Mouse (Mus musculus) adrenal gland (tissue): ENCODE data around the gene Bcl9.

ENCODE experiments used
- intact Hi-C: fragments of 180-260 bp; cut with DNase I; formaldehyde crosslinking; loops from one replicate; pipeline ENCODE4 v1.15.1; 2025
- long read RNA-seq, 2 experiments: library from polyadenylated mRNA; unstranded; transcript quantifications; one replicate each; pipeline ENCODE4 v2.0.0; 2020; ENCODE audit warnings: borderline replicate concordance in 1 of 2; ENCODE audit not compliant: insufficient replicate concordance in 1 of 2

Bcl9 gene
- long read RNA-seq, experiment 1, partial matches to known transcripts, result 4 of 5 reads
- long read RNA-seq, experiment 1, other reads (novel, unspliced or antisense), result 1 of 5 reads
- long read RNA-seq, experiment 2, partial matches to known transcripts, result 1 of 3 reads
- long read RNA-seq, experiment 2, other reads (novel, unspliced or antisense), result 2 of 3 reads

DNA sequence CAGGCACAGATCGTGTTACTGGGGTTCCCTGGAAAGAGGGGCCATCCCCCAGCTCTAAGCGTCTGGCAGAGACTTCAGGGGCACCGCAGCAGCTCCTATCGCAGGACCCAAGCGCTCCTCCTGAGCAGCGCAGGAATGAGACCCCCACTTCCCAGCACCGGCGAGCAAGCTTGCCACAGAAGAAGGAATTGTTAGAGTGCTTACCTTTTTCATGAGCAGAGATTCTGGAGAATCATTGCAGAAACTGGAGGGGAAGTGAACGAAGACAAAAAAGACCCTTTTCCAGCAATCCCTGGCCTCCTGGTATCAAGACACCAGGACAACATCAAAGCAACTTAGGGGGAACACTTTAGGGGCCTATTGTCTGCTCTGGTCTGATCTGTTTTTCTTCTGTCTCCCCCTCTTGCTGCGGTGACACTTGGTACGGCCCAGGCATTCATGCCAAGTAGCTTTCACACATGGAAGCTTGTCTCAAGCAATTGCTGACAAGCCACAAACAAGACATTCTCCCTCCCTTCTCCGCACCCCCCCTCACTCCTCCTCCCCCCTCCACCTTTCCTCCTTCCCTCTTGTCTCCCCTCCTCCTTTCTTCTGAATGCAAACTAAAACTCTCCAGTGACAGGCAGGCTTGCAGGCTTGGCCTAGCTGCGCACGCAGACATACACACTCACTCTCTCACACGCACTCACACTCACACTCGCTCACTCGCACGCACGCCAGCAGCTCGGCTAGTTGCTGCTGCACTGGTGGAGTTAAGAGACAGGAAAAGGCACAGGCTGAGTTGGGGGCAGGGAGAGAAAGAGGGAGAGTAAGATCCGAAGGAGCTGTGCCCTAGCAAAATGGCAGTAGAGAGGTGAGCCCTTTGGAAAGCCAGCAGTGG lies at the start of gene Bcl9:
Gene Bcl9 (minus strand): TSS at position 365 of the 880 bp plus-strand sequence.
- intact Hi-C loops, result loop anchor here (2.0 to 5.0 kb wide), 3 partner anchors 35 to 140 kb away; partner anchors contain the start of gene Acp6

DNA sequence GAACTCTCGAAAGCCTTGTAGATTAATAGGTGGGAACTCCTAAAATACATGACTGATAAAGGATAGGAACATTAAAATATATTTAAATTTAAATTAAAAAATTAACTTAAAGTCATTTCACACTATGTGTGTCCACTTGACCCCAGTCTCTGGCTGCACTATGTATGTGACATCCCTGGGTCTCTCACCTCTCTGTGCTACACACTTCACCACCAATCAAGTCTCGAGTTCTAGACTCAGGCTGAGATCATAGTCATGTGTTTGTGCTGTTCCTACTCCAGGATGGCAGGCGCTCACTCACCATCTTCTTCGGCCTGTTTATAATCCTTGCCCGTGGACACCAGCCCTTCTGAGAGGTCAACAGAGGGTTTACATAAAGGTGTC lies 41.5 kb upstream of the Bcl9 start:
- intact Hi-C loops, result loop anchor here (1.0 to 10.0 kb wide), 4 partner anchors 137 to 400 kb away; no protein-coding TSS in a partner anchor

DNA sequence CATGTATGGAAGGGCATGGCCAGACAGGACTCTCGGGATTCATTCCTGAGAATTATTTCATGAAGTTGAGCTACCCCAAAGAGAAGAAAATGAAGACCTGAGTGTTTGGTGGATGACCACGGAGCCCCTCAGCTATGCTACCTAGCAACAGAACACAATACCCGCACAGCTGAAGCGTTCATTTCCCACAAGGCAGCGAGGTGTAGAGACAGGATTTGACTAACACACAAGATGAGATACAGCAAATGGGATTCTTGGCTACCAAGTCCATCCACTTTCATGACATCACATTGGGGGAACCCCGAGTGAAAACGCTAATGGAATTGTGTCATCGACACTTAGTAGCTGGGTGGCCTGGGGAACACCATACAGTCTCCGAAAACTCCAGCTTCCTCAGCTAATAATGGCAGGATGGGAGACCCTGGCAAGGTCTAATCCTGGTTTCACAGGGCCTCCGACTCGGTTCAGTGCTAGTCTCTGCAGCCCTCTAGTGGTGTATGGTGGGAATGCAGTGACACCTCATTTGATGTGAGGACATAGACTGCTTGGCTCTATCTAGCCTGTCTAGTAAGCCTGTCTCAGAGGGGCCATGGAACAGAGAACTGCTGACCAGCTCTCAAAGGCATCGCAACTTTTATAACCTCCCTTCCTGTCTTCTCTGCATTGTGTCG lies 40.9 kb upstream of the Bcl9 start:
- intact Hi-C loops, result loop anchor here (1.0 to 10.0 kb wide), 4 partner anchors 136 to 400 kb away; no protein-coding TSS in a partner anchor

DNA sequence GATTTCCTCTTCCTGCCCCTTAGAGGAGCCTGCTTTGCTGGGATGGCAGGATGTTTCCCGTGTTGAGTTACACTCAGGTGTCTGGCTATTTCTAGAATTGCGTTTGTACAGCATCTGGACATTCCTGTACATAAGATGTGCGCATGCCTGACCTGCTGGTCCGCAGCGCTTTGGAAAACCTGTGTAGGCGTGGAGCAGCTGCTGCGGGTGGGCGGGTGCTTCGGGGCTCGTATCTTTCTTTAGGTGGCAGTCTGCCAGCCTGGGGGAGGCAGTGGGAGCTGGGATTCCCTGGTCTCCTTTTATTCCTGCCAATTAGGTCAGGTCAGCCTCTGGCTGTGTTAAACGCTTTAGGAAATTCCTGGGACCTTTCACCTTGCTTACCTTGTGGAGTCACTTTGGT lies 39.6 kb upstream of the Bcl9 start:
- intact Hi-C loops, result loop anchor here (5.0 to 10.0 kb wide), 2 partner anchors 150 to 253 kb away; no protein-coding TSS in a partner anchor

DNA sequence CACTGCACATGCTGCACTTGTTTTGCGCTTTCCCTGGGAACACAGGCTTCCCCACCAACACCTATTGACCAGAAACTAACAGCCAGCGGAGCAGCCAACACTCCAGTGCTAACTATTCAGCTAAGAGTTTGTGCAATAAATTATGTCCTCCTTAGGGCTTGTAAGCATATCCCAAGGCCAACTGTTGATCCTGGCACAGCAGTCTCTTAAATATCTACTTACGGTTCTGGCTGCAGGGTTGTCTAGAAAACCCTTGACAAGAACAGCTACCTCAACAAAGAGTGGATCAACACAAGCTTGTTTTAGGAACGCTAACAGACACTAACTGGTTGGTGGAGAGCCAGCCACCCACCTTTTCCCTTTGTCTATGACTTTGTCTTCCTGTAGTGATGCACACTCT lies 38.6 kb upstream of the Bcl9 start:
- intact Hi-C loops, result loop anchor here (5.0 to 10.0 kb wide), 2 partner anchors 149 to 252 kb away; no protein-coding TSS in a partner anchor

DNA sequence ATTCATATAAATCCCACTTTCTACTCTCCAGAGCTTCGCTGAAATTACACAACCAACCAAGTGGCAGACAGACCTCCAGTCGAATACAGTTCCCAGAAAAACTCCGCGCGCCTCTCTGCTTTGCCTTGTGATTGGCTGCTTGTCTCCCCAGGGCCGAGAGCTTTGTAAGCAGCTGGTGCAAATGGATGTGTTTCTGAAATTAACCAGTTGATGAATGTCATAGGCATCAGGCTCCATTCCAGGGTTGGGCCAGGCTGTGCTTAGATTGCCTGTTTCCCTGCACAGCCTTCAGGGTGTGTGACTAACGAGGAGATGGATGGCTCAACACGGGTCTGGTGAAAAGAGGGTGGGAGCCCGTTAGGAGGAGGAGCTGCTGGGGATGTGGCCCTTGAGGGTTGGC lies 36.9 kb upstream of the Bcl9 start:
- intact Hi-C loops, result loop anchor here (5.0 to 10.0 kb wide), 3 partner anchors 37 to 250 kb away; partner anchors contain the start of gene Bcl9

DNA sequence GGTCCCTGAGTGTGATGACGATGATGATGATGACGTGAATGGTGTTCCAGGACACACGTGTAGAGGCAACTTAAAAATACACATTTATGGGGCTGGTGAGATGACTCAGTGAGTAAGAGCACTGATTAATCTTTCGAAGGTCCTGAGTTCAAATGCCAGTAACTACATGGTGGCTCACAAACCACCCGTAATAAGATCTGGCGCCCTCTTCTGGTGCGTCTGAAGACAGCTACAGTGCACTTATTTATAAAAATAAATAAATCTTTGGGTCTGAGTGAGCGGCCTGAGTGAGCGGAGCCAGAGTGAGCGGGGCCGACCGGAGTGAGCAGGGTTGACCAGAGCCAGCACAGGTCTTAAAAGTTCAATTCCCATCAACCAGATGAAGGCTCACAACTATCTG lies 34.5 kb upstream of the Bcl9 start:
- intact Hi-C loops, result loop anchor here (5.0 to 10.0 kb wide), 2 partner anchors 35 to 247 kb away; partner anchors contain the start of gene Bcl9

DNA sequence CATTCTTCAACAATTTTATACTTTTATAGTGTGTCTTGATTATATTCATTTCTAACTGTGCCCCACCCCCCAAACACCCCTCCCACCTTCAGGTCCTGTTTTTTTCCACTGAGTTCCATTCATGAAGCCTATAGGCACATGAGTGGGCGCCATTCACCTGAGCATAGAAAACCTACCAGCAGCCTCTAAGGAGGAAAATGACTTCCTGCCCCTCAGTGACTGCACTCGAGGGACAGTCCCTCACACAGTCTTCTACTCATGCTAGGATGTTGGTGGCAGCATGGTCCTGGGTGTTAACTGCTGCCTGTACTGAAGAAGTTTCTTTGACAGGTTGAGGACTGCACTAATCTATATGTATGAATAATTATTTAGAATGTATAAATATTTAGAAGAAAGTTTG lies 30.1 kb upstream of the Bcl9 start:
- intact Hi-C loops, result no loop called here

DNA sequence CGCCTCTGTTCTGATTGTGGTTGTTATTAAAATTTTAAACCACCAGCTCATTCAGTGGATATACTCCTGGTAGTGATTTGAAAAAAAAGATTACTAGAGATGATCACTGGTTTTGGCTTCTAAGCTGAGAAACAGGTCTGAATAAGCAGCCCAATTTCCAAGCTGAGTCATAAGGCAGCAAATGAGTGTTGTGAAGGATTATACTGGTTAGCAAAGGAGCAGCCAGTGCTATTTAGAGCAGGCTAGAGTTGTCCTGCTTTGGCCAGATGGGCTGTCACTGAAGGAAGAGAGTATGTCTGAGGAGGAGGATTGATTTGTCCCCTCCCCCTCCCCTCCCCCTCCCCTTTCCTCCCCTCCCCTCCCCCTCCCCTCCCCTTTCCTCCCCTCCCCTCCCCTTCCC lies 29.6 kb upstream of the Bcl9 start:
- intact Hi-C loops, result no loop called here

DNA sequence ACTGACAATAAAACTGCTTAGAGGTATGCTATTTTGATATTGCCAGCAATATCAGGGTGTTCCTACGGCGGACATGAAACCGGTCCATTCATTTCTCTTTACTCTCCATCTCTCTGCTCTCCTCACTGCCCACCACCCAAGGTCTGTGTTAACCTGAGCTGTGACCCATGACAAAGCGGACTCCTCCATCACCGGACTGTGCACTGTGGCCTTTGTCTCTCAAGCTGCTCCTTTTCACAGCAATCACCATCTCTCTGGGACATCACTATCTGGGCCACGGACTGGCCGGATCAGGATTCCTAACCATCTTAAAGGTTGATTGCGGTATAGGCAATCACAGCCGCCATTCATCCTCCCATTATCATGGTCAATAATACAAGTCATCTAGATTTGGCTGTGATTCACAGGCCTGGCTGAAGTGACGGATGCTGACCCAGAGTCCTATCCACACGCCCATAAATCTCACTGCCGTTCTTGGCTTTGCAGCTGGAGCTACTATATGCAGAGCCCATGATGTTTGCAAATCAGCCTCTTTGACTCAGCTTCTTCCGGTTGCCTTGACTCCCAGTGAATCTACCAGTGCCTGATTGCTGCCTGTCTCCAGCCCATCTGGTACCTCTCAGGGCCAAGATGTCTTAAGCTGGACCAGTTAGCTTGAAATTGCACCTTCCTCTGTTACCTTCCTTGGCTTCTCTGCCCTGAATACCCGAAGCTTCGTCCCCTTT lies 28.1 kb upstream of the Bcl9 start:
- intact Hi-C loops, result no loop called here

DNA sequence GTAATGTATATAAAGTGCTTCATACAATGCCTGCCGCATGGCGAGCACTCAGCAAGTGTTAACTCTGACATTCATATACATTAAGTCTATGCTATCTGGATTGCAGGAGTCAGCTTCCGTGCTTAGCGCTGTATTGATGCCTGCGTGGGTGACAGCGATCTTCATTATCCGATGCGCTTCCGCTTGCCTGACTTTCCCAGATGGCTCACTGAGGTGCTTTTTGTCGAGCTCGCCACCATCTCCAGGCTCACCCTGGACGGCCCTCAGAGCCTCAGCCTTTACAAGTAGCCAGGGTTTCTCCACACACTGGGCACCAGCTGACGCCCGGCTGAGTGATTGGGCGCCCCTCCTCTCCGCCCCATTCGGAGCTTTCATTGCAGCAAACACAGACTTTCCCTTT lies 26.3 kb upstream of the Bcl9 start:
- intact Hi-C loops, result no loop called here

DNA sequence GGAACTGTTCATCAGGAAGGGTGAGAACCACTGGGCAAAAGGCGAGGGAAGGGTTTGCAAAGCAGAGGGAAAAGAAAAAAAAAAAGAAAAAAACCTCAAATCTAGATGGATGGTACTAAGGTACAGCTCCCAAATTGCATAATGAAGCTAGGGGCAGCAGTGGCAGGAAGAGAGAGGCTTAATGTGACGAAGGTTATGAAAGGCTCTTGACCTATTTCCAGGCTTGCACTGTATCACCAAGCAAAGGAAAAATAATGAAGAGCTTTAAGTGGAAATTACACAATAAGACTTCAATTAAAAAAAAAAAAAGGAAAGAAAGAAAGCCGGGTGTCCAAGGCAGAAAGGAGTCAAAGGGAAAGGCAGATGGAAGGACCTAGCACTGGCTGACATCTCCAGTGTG lies 19.6 kb upstream of the Bcl9 start:
- intact Hi-C loops, result no loop called here

DNA sequence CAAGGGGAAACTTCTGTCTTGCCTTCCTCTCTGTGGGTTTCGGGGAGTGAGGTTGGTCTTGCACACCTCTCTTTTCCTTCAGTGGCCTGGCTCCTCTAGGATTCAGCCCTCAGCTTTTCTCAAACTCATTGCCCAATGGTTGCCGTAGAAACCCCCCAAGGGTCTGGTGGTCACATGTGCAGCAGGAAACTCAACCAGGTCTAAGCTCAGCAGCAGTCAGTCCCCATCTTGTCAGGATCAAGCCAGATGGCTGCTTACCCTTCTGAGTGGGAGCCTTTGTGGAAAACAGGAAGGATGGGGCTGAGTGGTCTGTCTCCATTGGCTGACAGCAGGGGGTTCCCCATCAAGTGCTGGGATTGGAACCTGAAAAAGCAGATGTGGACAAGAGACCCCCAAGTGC lies 15.7 kb upstream of the Bcl9 start:
- intact Hi-C loops, result no loop called here

DNA sequence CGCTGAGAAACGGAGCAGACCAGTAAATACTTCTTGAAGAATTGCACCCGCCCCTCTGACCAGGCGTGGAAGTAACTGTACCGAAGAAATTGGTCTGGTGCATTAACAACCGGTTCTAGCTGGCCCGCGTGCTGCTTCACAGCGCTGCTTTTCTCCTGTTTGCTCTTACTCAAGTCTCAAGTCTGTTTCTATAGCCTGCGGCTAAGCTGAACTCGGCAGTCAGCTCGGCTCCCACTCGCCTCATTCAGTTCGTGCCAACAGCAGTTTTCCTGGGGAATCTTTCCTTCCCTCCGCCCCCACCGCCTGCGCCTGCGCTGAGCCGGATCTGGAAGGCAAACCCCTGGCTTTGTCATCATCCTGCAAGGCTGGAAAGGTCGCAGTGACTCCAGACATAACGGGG lies 14.3 kb upstream of the Bcl9 start:
- intact Hi-C loops, result no loop called here

DNA sequence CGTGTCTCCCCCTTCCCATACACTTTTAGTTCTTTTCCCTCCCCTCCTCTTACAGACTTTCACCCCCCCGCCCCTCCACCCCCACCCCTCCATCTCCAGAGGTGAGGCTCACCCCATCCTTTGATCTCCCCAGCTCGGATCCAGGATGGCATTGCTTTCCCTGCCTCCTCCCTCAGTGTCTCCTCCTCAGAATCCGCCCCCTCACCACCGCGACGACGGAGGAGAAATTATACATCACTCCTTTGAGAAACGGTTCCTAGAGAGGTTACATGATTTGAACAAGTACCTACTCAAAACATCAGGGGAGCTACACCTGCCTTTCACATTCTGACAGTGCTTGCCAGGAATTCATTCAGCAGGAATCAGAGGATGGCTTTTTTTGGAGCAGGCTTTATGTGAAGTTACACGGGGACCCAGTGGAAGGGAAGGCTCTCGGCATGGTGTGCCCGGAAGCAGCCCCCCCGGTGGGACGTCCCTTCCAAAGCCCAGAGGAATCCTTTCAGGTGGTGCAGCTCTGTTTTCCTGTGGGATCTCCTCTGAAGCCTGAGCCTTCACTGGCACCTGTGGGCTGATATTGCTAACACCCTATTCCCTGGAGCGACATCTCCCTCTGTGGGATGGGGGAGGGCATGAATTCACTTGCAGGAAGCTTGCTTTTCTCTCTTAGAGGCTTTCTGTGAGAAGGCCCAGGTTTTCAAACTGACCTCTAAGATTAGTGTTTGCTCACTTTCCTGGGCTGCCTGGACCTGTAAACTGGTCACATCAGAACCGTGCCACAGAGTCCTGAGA lies 12.2 kb upstream of the Bcl9 start:
- intact Hi-C loops, result no loop called here

DNA sequence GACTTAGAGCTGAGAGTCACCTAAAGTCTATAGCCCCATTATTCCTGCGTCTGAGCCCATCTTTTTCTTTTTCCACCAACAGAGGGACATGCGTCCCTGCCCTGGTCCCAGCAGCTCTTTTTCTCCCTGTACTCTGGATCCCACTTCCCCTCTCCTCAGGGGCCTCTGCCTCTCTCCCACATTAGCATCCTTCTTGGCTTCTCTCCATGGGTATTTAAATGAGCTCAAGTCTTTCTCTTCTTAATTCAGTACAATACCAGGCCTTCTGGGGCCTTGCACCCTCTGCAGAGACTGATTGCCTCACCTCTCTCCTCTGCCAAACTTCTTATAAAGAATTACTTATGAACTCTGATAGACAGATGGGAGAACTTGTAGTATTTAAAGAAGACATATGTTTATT lies 10.7 kb upstream of the Bcl9 start:
- intact Hi-C loops, result no loop called here

DNA sequence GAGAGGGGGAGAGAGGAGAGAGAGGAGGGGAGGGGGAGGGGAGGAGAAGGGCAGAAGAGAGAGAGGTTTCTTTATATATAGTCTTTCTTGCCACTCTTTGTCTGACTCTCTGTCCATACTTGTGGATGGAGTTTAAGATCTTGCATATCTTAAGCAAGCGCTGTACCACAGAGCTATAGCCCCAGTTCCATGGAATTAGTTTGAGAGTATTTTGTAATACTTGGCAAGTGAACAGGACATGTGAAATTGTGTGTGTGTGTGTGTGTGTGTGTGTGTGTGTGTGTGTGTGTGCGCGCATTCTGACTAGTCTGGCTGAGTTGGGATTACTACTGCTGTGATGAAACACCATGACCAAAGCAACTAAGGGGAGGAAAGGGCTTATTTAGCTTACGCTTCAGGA lies 8.2 kb upstream of the Bcl9 start:
- intact Hi-C loops, result no loop called here

DNA sequence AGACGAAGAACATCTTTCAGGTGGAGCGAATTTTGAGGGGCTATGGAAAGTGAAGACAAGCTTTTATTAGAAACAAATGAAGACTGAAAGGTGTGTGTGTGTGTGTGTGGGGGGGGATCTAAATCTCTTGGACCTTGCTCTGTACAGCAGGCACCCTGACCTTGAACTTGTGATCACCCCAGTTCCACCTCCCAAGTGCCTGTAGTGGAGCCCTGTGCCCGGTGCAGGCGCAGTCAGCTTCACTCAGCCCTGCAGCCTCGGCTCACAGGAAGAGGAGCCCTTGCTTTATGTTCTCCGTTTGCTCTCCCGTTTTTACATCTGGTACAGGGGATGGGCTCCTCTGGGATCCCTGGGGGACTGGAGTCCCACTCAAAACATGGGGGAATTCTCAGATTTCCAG lies 3.9 kb upstream of the Bcl9 start:
- intact Hi-C loops, result no loop called here

DNA sequence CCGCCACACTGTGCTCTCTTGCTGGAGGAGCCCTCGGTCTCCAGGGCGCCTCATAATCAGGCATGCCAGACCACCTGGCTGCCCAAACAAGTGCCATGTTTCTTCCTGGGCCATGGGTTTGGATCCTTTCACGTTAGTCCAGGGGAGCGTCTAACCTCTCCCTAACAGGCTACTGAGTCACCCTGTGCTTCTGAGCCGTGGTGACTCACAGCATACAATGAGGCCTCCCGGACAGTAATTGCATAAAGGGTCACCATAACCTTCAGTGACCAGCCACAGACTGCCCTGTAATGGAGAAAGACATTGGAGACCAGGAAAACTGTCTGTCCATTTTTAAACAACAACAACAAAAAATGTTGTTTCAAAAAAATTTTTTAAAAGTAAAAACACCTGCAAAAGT lies 2.7 kb upstream of the Bcl9 start:
- intact Hi-C loops, result no loop called here

DNA sequence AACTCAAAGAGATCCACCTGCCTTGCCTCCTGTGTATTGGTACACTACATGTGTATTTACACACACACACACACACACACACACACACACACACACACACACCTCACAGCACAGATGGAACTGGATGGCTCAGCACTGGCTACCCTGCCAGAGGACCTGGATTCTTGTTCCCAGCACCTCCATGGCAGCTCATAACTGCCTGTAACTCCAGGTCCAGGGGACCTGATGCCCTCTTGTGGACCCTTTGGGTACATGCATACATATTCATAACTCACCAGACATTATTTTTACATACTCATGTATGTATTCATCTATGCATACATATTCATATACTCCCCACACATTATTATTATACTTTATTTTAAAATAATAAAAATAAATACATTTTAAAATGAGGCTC lies 2.2 kb upstream of the Bcl9 start:
- intact Hi-C loops, result loop anchor here (5.0 kb wide), 2 partner anchors 32 to 143 kb away; partner anchors contain the start of gene Acp6
